Mouse (Mus musculus): ENCODE measurements around the gene Zbtb20.

The Zbtb20 gene

DNA sequence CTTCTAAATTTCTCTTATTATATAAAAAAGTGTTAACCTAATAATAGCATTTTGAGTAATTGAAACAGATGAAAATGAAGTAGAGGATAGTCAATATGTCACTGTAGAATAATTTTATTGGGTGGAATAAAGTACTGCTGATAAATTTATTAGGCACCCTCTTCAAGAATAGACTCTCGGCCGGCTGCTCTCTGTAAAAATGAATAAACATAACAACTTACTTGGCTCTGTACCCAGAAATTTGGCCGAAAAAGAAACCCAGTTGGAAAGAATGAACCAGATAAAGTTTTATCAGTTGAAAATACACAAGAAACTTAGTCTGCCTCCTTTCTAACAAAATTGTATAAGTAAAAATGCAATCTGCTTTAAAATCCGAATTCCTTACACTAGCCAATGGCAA is 527.2 kb downstream of the Zbtb20 start:
- DNase-seq: no peak

DNA sequence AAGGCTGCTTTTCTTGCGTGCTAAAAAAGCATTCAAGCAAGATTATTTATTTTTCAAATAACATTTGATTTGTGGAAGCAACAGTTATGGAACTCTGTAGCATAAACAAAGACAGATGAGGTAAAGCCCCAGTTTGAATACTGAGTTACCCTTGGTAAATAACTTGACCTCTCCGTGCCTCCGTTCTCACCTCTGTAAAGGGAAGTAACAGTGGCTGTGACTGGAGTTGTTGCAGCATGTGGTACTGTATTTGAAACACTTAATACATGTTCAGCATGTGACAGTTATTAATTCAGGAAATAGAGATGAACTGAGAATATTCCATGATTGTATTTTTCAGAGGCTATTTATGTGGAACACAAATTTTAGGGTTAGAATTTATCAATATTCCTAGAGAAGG is 529.4 kb downstream of the Zbtb20 start:
- DNase-seq: no peak

DNA sequence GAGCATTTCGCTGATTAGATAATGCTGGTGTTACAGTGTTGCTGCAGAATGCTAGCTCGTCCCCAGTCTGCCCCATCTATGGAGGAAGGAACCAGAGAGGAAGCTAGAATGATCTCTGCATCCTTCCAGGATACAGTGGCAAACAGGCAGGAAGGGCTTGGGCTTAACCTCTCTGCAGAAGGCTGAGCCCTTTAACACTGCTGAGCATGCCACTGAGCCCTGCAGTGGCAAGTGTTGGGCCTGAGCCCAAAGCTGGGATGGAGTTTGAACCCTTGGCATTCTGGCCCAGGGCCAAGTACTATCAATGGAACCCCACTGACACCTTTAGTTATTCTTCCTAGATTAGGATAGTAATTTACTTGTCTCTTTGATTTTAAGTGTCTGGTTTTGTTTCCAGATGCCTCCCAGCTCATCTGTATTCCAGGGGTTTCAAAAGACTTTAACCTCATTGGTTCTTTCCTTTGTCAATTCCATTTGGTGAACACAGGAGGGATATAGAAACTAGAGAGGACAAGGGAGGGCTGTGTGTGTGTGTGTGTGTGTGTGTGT is 532.0 kb downstream of the Zbtb20 start:
- no peak for DNase-seq

DNA sequence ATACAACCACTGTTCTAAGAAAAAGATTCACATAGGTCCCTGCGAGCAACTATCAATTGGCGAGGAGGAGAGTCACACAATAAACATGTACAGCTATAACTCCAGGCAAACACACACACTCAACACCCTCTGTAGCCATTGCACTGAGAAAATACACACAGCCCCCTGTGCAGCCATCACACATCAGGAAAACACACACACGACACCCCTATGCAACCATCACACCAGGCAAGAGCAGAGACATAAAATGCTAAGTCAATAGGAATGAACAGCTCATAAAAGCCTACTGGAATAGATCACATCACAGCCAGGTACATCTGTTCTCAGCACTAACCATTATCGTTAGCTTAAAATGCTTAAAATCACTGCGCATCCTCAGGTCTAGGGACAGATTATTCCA is 532.9 kb downstream of the Zbtb20 start:
- no peak for DNase-seq

DNA sequence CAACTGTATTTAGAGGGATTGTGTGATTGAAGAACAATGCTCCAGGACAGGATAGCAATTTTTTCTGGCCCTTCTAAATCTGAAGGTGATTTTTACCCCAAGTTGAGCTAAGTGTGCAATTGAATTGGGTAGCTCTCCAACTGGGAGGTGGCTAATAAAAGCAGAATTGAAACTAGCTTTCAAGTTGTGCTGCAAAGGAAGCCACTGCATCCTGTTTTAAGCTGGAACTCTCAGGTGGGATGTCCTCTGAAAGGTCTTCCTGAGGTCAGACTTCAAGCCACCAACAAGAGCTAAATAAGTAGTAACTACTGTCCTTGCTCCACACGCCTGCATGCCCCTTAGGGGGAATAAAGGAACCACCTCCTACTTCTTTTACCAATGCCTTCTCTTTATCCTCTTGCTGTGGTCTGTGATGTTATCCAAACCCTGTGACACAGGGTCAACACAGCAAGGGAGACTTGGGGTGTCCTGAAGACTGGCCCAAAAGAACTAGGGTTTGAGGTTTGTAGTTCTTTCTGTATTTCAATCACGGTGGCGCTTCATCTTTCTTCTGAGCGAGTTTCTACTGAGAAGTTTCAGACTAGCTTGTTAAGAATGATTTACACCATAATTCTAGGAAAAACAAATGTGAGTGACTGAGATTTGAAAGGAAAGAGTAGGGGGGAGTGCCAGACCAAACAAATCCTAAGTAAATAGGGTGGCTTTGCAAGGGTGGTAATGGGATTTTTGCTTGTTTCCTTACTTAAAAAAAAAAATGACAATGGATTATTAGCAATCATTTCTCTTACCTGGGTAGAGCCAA is 533.6 kb downstream of the Zbtb20 start:
- no peak for DNase-seq

DNA sequence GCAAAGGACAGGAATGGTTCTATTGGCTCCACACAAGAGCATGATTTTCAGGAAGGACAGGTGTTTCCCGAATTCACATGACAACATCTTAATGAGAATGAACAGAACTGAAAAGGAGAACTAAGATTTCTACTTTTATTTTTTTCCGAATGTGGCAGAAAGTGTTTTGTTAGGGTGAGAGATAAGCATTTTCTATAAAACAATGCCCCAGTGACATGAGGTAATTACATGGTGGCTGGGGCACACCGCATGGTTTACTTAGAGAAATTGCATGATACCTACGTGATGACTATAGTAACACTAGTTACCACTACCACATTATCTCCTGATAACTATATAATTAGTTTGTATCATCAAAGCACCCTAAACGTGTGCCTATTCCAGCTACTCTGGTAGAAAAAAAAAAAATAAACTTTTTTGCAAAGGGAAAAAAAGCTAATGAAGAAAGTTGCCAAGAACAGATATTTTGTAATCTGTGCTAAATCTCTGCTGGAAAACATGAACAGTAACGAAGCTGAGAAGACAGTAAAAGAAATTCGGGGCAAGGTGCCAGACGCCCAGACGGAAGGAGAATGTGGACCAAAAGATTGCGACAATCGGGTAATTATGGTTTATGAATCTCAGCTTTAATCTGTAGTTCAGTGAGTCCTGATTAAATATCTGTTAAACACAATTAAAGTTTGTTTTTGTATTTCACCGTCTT is 534.4 kb downstream of the Zbtb20 start:
- DNase-seq: no peak

DNA sequence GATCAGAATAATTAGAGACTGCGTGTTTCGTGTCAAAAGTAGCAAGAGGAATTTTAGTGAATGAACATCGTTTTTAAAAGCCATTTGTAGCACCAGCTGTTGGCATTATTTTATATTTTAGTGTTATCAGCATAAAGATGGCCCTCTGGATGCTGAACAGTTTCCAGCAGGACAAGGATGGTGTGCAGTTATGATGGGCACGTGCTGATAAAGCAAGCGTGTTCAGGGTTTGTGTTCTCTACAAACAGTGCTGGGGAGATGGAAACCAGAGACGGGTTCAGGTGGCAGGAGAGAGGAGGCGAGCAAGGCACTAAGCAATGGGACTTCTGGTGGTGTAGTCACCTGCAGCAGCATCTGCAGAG is 534.9 kb downstream of the Zbtb20 start:
- no peak for DNase-seq

DNA sequence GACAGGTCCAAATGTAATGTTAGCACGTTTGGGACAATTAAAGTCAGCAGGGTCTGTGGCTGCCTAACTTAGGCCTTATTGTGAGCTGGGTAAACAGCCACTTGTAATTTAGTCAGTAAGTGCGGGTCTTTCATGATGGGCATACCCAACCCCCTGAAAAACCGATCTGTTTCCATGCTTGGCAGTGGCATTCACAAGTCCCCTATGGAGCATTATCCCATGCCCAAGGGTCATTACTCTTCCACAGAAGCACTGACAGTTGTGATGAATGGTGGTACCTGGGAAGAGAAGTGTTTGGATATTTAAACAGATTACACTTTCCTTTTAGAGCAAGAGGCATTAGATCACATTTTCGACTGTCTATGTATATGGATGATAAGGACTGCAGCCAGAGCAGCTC is 540.2 kb downstream of the Zbtb20 start:
- DNase-seq: no peak

DNA sequence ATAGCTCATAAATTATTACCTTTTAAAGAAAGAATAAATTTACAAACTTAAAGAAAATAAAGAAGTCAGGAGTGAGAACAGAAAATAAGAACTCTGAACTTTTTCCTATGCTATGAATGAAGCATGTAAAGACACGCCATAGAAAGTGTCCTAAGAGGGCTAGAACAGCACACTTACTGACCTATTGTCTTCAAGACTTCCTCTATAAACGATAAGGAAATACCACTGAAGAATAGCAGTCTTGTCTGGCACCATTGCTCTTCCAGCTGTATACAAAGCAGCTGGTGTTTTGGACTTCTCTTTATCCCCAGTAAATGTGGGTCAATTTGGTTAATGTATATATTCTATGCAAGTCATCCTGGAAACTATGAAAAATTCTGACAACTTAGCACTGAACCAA is 544.2 kb downstream of the Zbtb20 start:
- no peak for DNase-seq

DNA sequence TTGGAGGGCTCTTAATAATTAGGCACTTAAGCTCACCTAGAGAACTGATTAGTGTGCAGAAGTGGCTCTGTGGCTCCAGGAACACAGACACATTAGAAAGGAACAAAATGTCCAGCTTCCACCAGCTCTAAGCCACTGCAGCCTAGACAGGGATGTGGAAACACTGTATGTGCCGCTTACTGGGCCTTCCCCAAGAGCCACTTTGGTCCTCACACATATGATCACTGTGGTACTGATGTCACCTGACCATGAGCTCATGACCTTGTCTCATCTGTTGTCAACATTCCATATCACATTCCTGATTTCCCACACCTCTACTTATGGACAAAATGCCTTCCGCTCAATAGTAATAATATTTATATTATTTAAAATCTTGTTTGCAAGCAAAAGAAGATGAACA is 553.3 kb downstream of the Zbtb20 start:
- DNase-seq: no peak

DNA sequence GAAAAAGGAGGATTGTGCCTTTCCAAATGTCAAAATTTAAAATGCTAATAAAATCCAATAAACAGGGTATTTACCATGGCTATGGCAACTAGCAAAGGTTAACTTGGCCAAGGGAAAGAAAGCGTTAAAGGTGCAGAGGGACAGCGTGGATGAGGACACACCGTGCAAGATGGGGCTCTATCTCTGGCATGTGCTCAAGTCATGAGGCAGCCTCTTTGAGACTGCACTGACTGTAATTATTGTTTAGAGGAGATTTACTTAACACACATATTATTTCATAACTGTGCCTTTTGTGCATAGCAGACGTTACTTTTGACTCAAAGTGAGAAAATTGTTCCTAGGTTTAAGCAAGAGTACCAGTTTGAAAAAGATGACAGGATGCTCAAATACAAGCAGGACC is 554.3 kb downstream of the Zbtb20 start:
- DNase-seq: no peak

DNA sequence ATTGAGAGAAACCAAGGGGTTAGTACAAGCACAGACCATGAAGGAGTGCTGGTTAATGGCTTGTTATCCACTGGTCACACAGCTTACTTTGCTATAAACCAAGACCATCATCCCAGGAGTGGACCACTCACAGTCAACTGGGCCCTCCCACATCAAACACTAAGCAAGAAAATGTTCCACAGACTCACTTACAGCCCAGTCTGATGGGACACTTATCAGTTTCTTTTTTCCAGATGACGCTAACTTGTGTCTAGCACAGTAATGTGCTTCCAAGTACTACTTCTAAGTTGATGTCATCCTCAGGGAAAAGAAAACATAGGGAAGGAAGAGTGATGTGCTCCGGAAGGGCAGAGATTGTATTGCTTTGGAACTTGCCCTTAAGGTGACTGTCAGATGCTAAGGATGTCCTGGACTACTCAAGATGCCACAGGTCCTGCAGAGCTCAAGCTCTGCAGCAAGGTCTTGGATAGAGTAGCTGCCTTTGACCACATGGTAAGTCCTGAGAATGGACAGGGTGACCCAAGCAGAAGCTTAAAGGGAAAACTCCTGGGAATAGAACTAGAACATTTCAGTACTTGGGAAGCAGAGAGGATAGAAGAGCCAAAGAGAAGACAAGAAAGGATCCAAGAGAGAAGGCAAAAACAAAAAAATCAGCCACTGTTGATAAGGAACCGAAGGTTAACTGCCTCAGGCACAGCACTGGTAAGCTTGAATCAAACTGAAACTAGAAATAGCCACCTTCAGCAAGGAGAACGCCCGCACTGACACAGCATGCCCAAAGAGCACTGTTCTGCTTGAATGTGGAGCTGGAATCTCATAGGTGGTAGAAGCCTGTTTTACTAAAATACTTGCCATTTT is 556.1 kb downstream of the Zbtb20 start:
- DNase-seq: no peak

DNA sequence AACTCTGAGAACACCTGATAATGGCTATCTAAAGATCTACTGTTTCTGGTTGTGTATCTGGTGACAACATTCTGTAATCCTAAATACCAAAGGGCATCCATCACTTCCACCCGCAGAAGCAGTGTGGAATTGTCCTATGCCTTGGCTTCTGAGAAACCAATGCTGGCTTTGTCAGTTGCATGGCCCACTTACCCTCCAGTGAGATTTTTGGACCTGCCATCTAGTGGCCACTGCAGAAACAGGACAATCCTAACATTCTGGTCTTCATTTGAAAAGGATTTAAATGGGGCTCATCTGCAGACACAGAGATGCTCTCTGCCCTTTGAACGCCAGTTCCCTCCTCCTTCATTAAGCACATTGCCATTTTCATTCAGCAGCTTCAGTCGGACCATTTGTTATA is 559.3 kb downstream of the Zbtb20 start:
- no peak for DNase-seq

DNA sequence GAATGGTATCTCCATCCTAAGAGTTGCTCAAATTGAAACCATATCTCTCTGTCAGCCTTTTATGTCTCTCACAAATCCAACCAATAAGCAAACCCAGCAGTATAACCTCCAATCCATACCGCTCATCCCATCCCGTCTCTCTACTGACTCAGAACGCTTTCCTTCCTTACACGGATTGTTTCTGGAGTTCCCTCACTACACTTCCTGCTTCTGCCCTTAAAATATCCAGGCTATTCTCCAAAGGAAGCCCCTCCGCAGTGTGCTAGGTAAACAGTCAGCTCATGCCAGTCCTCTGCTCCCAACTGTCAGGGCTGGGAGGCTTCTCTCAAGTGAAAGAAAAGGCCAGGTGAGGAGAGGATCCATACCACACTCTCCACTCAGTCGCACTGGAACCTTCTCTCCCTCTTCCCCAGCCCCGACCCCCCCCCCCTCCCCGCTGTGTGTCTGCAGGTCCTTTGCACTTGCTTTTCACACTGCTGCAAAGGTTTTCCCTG is 563.2 kb downstream of the Zbtb20 start:
- no peak for DNase-seq

DNA sequence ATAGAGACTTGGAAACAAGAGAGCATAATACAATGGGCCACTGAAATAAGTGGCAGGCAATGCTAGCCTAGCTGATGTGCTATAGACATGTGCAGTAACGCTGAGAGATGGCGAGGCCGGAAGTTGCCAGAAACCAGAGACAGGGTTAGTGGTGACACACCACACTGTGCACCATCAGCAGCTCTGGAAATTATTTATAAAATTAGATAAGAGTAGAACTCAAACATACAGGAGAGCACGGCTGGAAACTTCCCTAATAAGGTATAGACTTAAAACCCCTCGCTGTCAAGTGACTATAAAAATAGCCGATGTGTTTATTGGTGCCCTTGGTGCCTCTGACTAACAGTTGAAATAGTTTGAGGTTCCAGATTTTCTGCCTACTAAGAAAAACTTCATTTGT is 565.7 kb downstream of the Zbtb20 start:
- DNase-seq: no peak

DNA sequence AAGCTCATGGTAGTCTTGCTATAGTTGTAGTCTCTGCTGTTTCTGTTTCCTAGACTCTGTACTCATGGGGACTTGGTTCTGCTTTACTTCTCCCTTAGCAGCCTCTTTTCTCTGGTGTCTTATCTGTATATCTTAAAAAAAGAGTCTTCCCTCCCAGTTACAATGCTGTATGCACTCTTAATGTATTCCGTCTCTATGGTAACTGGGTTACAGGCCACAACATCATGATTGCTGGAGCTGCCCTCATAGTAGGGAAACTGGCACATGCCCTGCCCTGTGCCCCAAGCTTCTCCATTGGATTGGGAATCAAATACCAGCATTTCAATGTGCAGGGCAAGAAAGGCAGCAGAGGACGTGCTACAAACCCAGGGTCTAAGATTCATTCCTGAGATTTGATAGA is 567.4 kb downstream of the Zbtb20 start:
- DNase-seq: no peak

DNA sequence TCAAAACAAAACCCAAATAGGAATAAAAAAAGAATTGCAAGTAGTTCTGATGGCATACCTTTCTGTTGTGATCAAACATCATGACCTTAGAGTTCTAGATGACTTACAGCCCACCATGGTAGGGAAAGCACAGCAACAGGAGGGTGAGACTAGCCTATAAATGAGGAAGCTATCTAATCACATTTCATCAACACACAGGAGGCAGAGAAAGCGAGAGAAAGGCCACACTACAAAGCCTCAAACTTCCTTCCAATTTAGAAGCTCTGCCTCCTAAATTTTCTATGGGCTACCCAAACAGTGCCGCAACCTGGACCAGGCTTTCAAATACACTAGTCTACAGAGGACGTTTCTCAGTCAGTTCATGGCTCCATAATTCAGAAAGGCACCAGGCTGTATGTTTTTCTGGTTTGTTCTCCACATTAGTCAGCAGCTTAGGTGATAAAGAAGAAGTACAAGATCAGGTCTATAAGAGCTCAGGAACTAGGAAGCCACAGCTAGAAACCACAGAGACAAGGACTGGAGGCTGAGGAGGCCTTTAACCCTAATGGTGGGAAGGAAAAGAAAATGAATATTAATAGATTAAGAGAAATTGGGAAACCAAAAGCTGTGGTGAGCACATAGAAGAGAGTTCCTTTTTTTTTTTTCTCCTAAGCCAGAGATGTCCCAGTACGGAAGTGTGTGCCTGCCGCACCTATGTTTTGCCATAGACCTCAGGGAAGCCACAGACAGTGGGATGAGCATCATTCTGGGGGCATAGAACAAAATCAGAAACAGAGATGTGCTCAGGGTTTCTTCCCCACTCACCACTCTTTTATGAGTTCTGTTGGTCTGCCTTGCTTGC is 572.7 kb downstream of the Zbtb20 start:
- DNase-seq: no peak

DNA sequence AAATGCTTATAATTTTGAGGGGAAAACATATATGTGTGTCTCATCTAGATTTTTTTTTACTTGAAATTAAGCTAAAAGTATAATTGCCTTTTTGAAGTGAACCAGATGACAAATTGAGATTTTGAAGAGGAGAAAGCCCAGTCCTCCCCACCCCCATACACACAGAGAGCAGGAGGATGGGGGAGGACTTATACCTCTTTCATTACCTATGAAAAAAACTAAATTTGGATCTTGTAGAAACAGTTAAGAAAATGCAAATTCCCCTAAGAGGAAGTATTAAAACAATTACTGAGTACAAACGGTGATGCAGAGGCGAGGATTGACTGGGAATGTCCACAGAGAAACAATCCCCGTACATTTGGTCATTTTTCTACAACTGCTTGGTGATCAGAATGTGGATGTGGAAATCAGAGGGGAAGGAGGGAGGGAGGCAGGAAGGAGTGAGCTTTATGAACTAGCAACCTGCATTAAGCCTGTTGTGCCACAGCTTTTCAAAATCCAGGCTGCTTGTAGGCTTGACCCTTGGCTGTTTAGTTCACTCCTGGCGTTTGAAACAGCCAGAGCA is 578.8 kb downstream of the Zbtb20 start:
- no peak for DNase-seq

DNA sequence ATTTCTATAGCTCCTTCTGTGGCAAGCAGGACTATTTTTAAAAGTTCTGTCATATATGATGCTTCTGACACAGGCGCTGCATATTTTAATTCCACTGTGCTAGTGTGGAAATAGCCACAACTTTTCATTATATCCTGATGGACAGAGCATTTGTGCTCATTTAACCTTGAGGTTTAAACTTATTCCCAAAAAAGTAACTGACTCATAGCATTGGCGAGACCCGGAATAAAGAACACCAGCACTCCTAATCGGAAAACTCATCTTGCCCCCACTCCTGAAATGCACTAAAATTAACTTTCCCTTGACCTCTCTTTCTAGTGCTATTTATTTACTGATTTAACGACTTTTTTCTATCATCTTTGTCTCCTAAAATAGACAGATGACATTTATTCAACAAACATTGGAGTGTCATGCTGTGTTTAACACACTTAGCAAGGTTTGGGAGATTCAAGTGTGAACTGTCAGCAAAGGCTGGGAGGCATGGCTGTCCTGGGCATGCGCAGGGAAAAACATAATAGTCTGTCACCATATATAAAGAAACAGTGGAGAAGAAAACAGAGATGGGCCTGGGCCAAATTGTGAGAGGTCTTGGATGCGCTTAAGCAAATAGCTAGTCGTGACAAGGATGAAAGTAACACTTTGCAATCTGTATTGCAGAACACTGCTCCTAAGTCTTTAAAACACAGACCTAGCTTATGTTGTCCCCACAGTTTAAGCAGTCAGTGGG is 580.9 kb downstream of the Zbtb20 start:
- no peak for DNase-seq

DNA sequence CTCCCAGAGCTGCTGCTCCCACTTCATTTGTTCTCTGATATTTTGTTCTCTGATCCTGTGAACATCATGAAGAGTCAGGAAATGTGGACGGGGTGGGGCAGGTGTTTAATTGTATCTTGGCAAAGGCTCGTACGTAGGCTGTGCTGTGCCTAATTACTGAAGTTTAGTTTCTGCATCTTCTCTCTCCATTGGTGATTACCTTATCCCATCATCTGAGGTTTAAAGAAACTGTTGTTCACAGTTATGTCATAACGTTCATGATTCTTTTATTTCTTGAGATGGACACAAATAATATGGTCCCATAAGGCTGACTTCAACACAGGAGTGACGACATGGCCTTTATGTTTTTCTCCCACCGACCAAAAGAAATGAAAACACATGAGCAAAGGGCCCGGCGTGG is 582.1 kb downstream of the Zbtb20 start:
- no peak for DNase-seq

DNA sequence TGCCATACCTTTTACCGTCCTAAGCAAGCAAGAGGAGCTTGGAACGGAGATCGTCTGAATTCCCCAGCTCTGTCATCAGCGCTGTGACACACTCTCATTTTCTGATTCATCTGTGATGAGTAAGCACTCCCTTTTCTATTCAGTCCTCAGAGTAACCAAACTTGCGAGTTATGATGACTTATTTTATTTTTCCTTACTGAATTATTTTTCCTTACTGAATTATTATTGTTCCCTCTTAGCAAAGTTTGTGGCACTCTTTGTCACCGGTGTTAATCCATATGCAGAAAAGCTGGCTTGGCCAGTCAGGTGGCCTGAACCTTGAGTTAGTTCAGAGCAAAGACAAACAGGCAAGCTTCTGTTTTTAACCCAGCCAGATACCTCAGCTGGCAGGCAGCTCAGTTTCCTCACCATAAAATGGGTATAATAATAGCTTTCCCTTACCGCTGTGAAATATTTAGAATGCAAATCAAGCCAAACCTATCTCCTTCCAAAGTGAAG is 583.1 kb downstream of the Zbtb20 start:
- DNase-seq: no peak

All from thymus, postnatal 25 days (tissue).